Mouse (Mus musculus): ENCODE measurements at regions not wholly inside any gene's neighbourhood (a gene's known extent, or its start where the extent isn't known, plus 50 kb on each side); places are given as distances from the start of the nearest gene placed in this dataset.

GRCm38 (mm10) chr13:82187196-82187595 is 404.3 kb downstream of the Cetn3 start:
- no peak for DNase-seq

GRCm38 (mm10) chr13:82200739-82201138 is 417.9 kb downstream of the Cetn3 start:
- no peak for DNase-seq

- DNase-seq = no peak
Measured at GRCm38 (mm10) chr13:82225430-82225829, 442.6 kb downstream of the Cetn3 start.

- no peak for DNase-seq
Measured at GRCm38 (mm10) chr13:82233901-82234300, 451.0 kb downstream of the Cetn3 start.

- no peak for DNase-seq
Measured at GRCm38 (mm10) chr13:82246231-82246630, 463.4 kb downstream of the Cetn3 start.

- no peak for DNase-seq
Measured at GRCm38 (mm10) chr13:82250361-82250760, 467.5 kb downstream of the Cetn3 start.

- peak; percentile 29 for DNase-seq
Measured at GRCm38 (mm10) chr13:82258491-82258935, 475.6 kb downstream of the Cetn3 start.

GRCm38 (mm10) chr13:82264236-82264635 is 481.4 kb downstream of the Cetn3 start:
- DNase-seq = no peak

- no peak for DNase-seq
Measured at GRCm38 (mm10) chr13:82265170-82265569, 482.3 kb downstream of the Cetn3 start.

- no peak for DNase-seq
Measured at GRCm38 (mm10) chr13:82265736-82266135, 482.9 kb downstream of the Cetn3 start.

GRCm38 (mm10) chr13:82274733-82275132 is 491.9 kb downstream of the Cetn3 start:
- DNase-seq = no peak

GRCm38 (mm10) chr13:82276001-82276400 is 493.1 kb downstream of the Cetn3 start:
- no peak for DNase-seq

- no peak for DNase-seq
Measured at GRCm38 (mm10) chr13:82280744-82281143, 497.9 kb downstream of the Cetn3 start.

GRCm38 (mm10) chr13:82295834-82296233 is 513.0 kb downstream of the Cetn3 start:
- DNase-seq = no peak

- no peak for DNase-seq
Measured at GRCm38 (mm10) chr13:82304227-82304626, 521.4 kb downstream of the Cetn3 start.

- no peak for DNase-seq
Measured at GRCm38 (mm10) chr13:82305076-82305475, 522.2 kb downstream of the Cetn3 start.

GRCm38 (mm10) chr13:82308336-82308735 is 525.5 kb downstream of the Cetn3 start:
- no peak for DNase-seq

- no peak for DNase-seq
Measured at GRCm38 (mm10) chr13:82316573-82317202, 533.8 kb downstream of the Cetn3 start.

GRCm38 (mm10) chr13:82317203-82317580 is 534.3 kb downstream of the Cetn3 start:
- DNase-seq = no peak

GRCm38 (mm10) chr13:82318395-82318794 is 535.5 kb downstream of the Cetn3 start:
- DNase-seq = no peak

- no peak for DNase-seq
Measured at GRCm38 (mm10) chr13:82354355-82354754, 571.5 kb downstream of the Cetn3 start.

GRCm38 (mm10) chr13:82355296-82355695 is 572.4 kb downstream of the Cetn3 start:
- no peak for DNase-seq

GRCm38 (mm10) chr13:82359442-82359841 is 576.6 kb downstream of the Cetn3 start:
- DNase-seq = no peak

- DNase-seq = no peak
Measured at GRCm38 (mm10) chr13:82360711-82361110, 577.8 kb downstream of the Cetn3 start.

GRCm38 (mm10) chr13:82361379-82361778 is 578.5 kb downstream of the Cetn3 start:
- no peak for DNase-seq

Data from adrenal gland, adult 2 months (tissue).